Mouse (Mus musculus) liver, adult 2 months (tissue): Measurements from ENCODE around the gene BC048679.

ENCODE experiments used
- CTCF ChIP-seq: fragments of 200-500 bp; IDR thresholded peaks from 2 replicates; pipeline ENCODE4 v1.5.1; 2011; ENCODE audit warnings: low read depth, low read length, control low read depth
- POLR2A ChIP-seq: fragments of 200-500 bp; IDR thresholded peaks from 2 replicates; pipeline ENCODE4 v1.6.1; 2011; ENCODE audit warnings: low read length, control low read depth; ENCODE audit not compliant: insufficient read depth; ENCODE audit errors: extremely low read depth

- no peak for TF ChIP-seq CTCF
- no peak for TF ChIP-seq POLR2A
Measured at GRCm38 (mm10) chr7:81452971-81453441, 45.1 kb downstream of the BC048679 start.
